ENCODE assay signal across 8 mouse cellular contexts in the genomic region with DNA sequence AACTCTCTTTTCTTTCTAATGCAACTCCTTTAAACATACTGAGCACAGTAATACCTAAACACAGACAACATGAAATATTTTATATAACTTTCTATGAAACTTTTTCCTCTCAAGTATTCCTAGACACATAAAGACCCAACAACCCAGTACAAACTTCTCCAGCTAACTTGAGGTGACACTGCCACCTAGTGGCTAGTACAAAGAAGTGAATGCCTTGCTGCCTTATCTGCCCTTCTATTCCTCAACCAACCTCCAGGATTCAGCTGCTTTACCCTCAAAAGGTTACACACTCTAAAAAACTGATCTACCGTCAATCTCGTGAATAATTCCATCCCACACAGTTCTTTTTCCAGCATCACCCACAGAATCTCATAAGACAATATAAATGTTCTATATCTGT. TPM values are rescaled to one million over a fixed set of nuclear protein-coding genes. Genes with fewer than 3 reads are reported as not detected.
A peak's percentile ranks its signal among the peaks of the same experiment; 100 is the strongest.
DNase-seq lines count a peak whose midpoint lies in the region; ATAC-seq and TF ChIP-seq lines count a peak whose summit lies in the region.
"Had no signal": no experiment of that assay in that cellular context is flagged by ENCODE, and none has a peak within 500 bp of the region (broad histone marks: within the 10 kb centered on the region; RNA-seq: fewer than 3 reads in every experiment).

No protein-coding gene starts in this region.

- DNase-seq in spleen, adult 2 months (ENCODE audit: low read depth in 1 of 2, low spot score in 2 of 2) = peak in 1 of 2 experiments; percentile 51
- no peak for DNase-seq in spleen, adult 18-20 months
- DNase-seq in T-cell, adult 2 months (ENCODE audit: low spot score) = peak; percentile 53
- peak; percentile 68 for DNase-seq in embryonic facial prominence, embryonic 11.5 days (ENCODE audit: low spot score)
- DNase-seq in kidney, postnatal 0 days (ENCODE audit: low spot score) = peak; percentile 84
- DNase-seq in midbrain, embryonic 14.5 days = peak; percentile 76
- DNase-seq in urinary bladder, adult 18-20 months (ENCODE audit: low spot score in 2 of 2) = no peak

- H3K9me3 ChIP-seq in embryonic facial prominence, embryonic 11.5 days (replicated peaks; ENCODE audit: control insufficient read depth, low read length) = no peaks in the 10 kb centered on the region
- H3K9me3 ChIP-seq in kidney, postnatal 0 days (replicated peaks; ENCODE audit: low read length) = no peaks in the 10 kb centered on the region
- H3K9me3 ChIP-seq in midbrain, embryonic 14.5 days (ENCODE audit: control insufficient read depth, low read length) = no peaks in the 10 kb centered on the region
- H3K9me3 ChIP-seq: heart, embryonic 15.5 days had no signal

- TF ChIP-seq CTCF in spleen, adult 2 months (IDR thresholded peaks at IDR 0.05; ENCODE audit: extremely low read depth, insufficient read depth, insufficient read length, insufficient replicate concordance) = peak; percentile 48; the same call in 1 of the 2 replicates
- peak; percentile 81 for TF ChIP-seq CTCF in kidney, postnatal 0 days (IDR thresholded peaks at IDR 0.05; ENCODE audit: low read depth)

- H3K36me3 ChIP-seq in spleen, adult 2 months (ENCODE audit: control insufficient read depth, insufficient read depth, low read length) = no peaks in the 10 kb centered on the region
- H3K36me3 ChIP-seq in embryonic facial prominence, embryonic 11.5 days (replicated peaks; ENCODE audit: control insufficient read depth, insufficient read depth, low read depth, low read length) = no peaks in the 10 kb centered on the region
- H3K36me3 ChIP-seq in kidney, postnatal 0 days (ENCODE audit: insufficient read depth, low read length) = no peaks in the 10 kb centered on the region
- H3K36me3 ChIP-seq in midbrain, embryonic 14.5 days (ENCODE audit: control insufficient read depth, insufficient read depth, low read length) = no peaks in the 10 kb centered on the region
- H3K36me3 ChIP-seq: heart, embryonic 15.5 days had no signal

- TF ChIP-seq POLR2A in spleen, adult 2 months (IDR thresholded peaks at IDR 0.05; ENCODE audit: low read depth, low read length) = no peak

- H3K4me1 ChIP-seq in spleen, adult 2 months (ENCODE audit: control insufficient read depth, insufficient read depth, insufficient read length) = peaks cover 13% of the 10 kb centered on the region
- no peaks in the 10 kb centered on the region for H3K4me1 ChIP-seq in embryonic facial prominence, embryonic 11.5 days (ENCODE audit: control insufficient read depth, insufficient read depth, low read length)
- no peaks in the 10 kb centered on the region for H3K4me1 ChIP-seq in kidney, postnatal 0 days (replicated peaks; ENCODE audit: insufficient read depth, low read length)
- H3K4me1 ChIP-seq in midbrain, embryonic 14.5 days (ENCODE audit: control insufficient read depth, insufficient read depth, low read length) = no peaks in the 10 kb centered on the region

- no peak overlapping the region for H3K27ac ChIP-seq in spleen, adult 2 months (ENCODE audit: insufficient read depth, low read length)
- no peak overlapping the region for H3K27ac ChIP-seq in embryonic facial prominence, embryonic 11.5 days (replicated peaks; ENCODE audit: low read depth, low read length)
- H3K27ac ChIP-seq in kidney, postnatal 0 days = no peak overlapping the region
- no peak overlapping the region for H3K27ac ChIP-seq in midbrain, embryonic 14.5 days (replicated peaks; ENCODE audit: low read depth, low read length)
- H3K27ac ChIP-seq: heart, embryonic 15.5 days had no signal

- H3K4me2 ChIP-seq in embryonic facial prominence, embryonic 11.5 days (ENCODE audit: low read depth, low read length) = no peak overlapping the region
- no peak overlapping the region for H3K4me2 ChIP-seq in kidney, postnatal 0 days (ENCODE audit: low read length)
- no peak overlapping the region for H3K4me2 ChIP-seq in midbrain, embryonic 14.5 days (ENCODE audit: low read length)
- H3K4me2 ChIP-seq: heart, embryonic 15.5 days had no signal

- H3K4me3 ChIP-seq in spleen, adult 2 months (ENCODE audit: extremely low read depth, insufficient read depth, insufficient read length) = no peak overlapping the region
- H3K4me3 ChIP-seq in embryonic facial prominence, embryonic 11.5 days (ENCODE audit: low read depth, low read length) = no peak overlapping the region
- H3K4me3 ChIP-seq in kidney, postnatal 0 days (replicated peaks; ENCODE audit: low read depth, low read length) = no peak overlapping the region
- no peak overlapping the region for H3K4me3 ChIP-seq in midbrain, embryonic 14.5 days (replicated peaks; ENCODE audit: low read depth, low read length)
- H3K4me3 ChIP-seq: heart, embryonic 15.5 days had no signal

- H3K27me3 ChIP-seq in spleen, adult 2 months (ENCODE audit: control insufficient read depth, insufficient read depth, low read length) = no peaks in the 10 kb centered on the region
- H3K27me3 ChIP-seq in embryonic facial prominence, embryonic 11.5 days (ENCODE audit: control insufficient read depth, insufficient read depth, low read length) = no peaks in the 10 kb centered on the region
- no peaks in the 10 kb centered on the region for H3K27me3 ChIP-seq in kidney, postnatal 0 days (ENCODE audit: insufficient read depth, low read length)
- H3K27me3 ChIP-seq in midbrain, embryonic 14.5 days (ENCODE audit: control insufficient read depth, insufficient read depth, low read length) = no peaks in the 10 kb centered on the region
- H3K27me3 ChIP-seq: heart, embryonic 15.5 days had no signal

- H3K9ac ChIP-seq in embryonic facial prominence, embryonic 11.5 days (replicated peaks; ENCODE audit: low read length) = no peak overlapping the region
- H3K9ac ChIP-seq in kidney, postnatal 0 days (ENCODE audit: low read depth, low read length) = no peak overlapping the region
- H3K9ac ChIP-seq in midbrain, embryonic 14.5 days (replicated peaks; ENCODE audit: low read length) = no peak overlapping the region
- H3K9ac ChIP-seq: heart, embryonic 15.5 days had no signal

- no peak for ATAC-seq in embryonic facial prominence, embryonic 11.5 days (replicated peaks; ENCODE audit: insufficient number of reproducible peaks, low FRiP score, low TSS enrichment, low read depth)
- ATAC-seq in kidney, postnatal 0 days (replicated peaks; ENCODE audit: low FRiP score, low read depth) = no peak
- no peak for ATAC-seq in midbrain, embryonic 14.5 days (ENCODE audit: low FRiP score, low TSS enrichment)

- WGBS in spleen, adult 2 months = 2% methylated on average over 2 of the region's 2 CpGs
- WGBS in embryonic facial prominence, embryonic 11.5 days = 33% methylated on average over 2 of the region's 2 CpGs
- WGBS in kidney, postnatal 0 days = 27% methylated on average over 2 of the region's 2 CpGs
- 30% methylated on average over 2 of the region's 2 CpGs for WGBS in midbrain, embryonic 14.5 days

RNA-seq across cellular contexts. Expression of gene Ccser2, which starts 16.4 kb away (rescaled TPM):
- 5.9 and 6.4 TPM in 2 replicates for polyA plus RNA-seq in spleen, adult 2 months (2012; rRNA removed)
- polyA plus RNA-seq in embryonic facial prominence, embryonic 11.5 days (2014; fragmentation: Nextera tagmentation; extraction: Ambion mirVana) = 34.5 and 39.0 TPM in 2 replicates
- polyA plus RNA-seq in kidney, postnatal 0 days (2015; fragmentation: Nextera tagmentation; extraction: Ambion mirVana) = 43.3 and 44.0 TPM in 2 replicates
- polyA plus RNA-seq in midbrain, embryonic 14.5 days (2014; fragmentation: Nextera tagmentation; extraction: Ambion mirVana) = 68.9 and 85.1 TPM in 2 replicates

Comparison
In these comparisons a context has a peak if more than half of its experiments do, and no peak if none do; other contexts are left out.
1. DNase-seq: peak in T-cell, adult 2 months (single experiment), embryonic facial prominence, embryonic 11.5 days (single experiment), kidney, postnatal 0 days (single experiment) and midbrain, embryonic 14.5 days (single experiment); none in spleen, adult 18-20 months (0 of 2) and urinary bladder, adult 18-20 months (0 of 2).